8 mouse cellular contexts compared by ENCODE assay signal in the genomic region with DNA sequence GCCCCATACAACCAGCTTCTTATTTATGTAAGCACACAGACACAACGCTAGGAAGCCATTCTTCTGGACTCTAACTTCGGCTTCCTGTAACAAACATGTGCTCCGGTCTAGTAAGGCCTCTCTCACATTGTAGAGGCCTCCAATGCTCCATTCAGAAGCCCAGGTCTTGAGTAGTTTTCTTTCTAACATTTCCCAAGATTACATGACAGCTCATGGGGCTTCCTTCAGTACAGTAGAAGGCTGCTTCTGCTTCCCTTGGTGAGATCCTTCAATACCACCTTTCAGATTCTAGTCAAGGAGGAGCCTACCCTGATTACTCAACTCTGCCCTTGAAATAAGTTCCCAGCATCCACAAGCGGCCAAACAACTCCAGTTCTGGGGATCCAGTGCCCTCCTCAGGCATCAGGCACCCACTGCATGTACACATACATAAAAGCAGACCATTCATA. TPM values are rescaled to one million over a fixed set of nuclear protein-coding genes. Genes with fewer than 3 reads are reported as not detected.
DNase-seq lines count a peak whose midpoint lies in the region; ATAC-seq and TF ChIP-seq lines count a peak whose summit lies in the region.

No protein-coding gene starts in this region.

- peak overlapping the region; percentile 12 for H3K4me2 ChIP-seq in CH12.LX (ENCODE audit: insufficient read depth, low read depth, poor library complexity, severe bottlenecking)
- peak overlapping the region; percentile 98 for H3K4me2 ChIP-seq in forebrain, embryonic 13.5 days
- H3K4me2 ChIP-seq in liver, embryonic 15.5 days: peak overlapping the region; percentile 95

- no peak for TF ChIP-seq EP300 in CH12.LX (IDR thresholded peaks at IDR 0.05; ENCODE audit: low read length)

- peak overlapping the region; percentile 99 for H3K9ac ChIP-seq in CH12.LX (ENCODE audit: insufficient read depth, low read depth)
- peak overlapping the region; percentile 96 for H3K9ac ChIP-seq in forebrain, embryonic 13.5 days
- H3K9ac ChIP-seq in liver, embryonic 15.5 days: peak overlapping the region; percentile 96

- H3K27ac ChIP-seq in CH12.LX (ENCODE audit: insufficient read depth, low read depth): peak overlapping the region; percentile 26; the same call in 1 of the 2 replicates
- peak overlapping the region; percentile 92 for H3K27ac ChIP-seq in forebrain, embryonic 13.5 days
- peak overlapping the region; percentile 96 for H3K27ac ChIP-seq in liver, embryonic 15.5 days (replicated peaks)

- H3K36me3 ChIP-seq in CH12.LX (replicated peaks in 1 of 2; ENCODE audit: control insufficient read depth in 1 of 2, insufficient read depth in 1 of 2, low read length in 1 of 2): peaks cover 0 to 26% of the 10 kb centered on the region in 2 experiments
- H3K36me3 ChIP-seq in forebrain, embryonic 13.5 days (ENCODE audit: poor library complexity, severe bottlenecking): peaks cover 5% of the 10 kb centered on the region; the same call in 1 of the 2 replicates
- peaks cover 20% of the 10 kb centered on the region for H3K36me3 ChIP-seq in liver, embryonic 15.5 days (replicated peaks)

- H3K9me3 ChIP-seq in CH12.LX (replicated peaks; ENCODE audit: low read length): no peaks in the 10 kb centered on the region
- no peaks in the 10 kb centered on the region for H3K9me3 ChIP-seq in forebrain, embryonic 13.5 days (replicated peaks)
- no peaks in the 10 kb centered on the region for H3K9me3 ChIP-seq in liver, embryonic 15.5 days (replicated peaks)

- H3K79me2 ChIP-seq in CH12.LX (replicated peaks; ENCODE audit: control insufficient read depth, extremely low read depth, insufficient read depth, poor library complexity, severe bottlenecking): peaks cover 92% of the 10 kb centered on the region

- 24% methylated on average over 4 of the region's 4 CpGs for WGBS in forebrain, embryonic 13.5 days
- WGBS in liver, embryonic 15.5 days (ENCODE audit: insufficient replicate concordance): 28% methylated on average over 4 of the region's 4 CpGs

- no peak for TF ChIP-seq POLR2A in CH12.LX (IDR thresholded peaks at IDR 0.05; ENCODE audit: low read depth, low read length)

- dilution Hi-C loops in CH12.LX (cut with MboI; ENCODE audit: extremely low pct_ligation_motif_present, extremely low pct_unique_long_range_greater_than_20kb, low sequenced_read_pairs): no loop called here

- TF ChIP-seq RAD21 in CH12.LX (IDR thresholded peaks at IDR 0.05; ENCODE audit: low read depth, low read length): peak; percentile 34

- DNase-seq in heart, adult 11 months: peak; percentile 70
- DNase-seq in heart, adult 9 months (ENCODE audit: low spot score in 2 of 2): no peak
- no peak for DNase-seq in CH12.LX (ENCODE audit: extremely low read depth)
- DNase-seq in urinary bladder, postnatal 25 days (ENCODE audit: low spot score): no peak
- no peak for DNase-seq in kidney, postnatal 10 days

- in situ Hi-C loops in CH12.LX (cut with MboI; ENCODE audit: low pct_ligation_motif_present, low pct_unique_long_range_greater_than_20kb, low sequenced_read_pairs): loop anchor here (25.0 kb wide), 1 partner anchor 660 kb away; a partner anchor contains a TSS

- no peaks in the 10 kb centered on the region for H3K27me3 ChIP-seq in CH12.LX (replicated peaks)
- H3K27me3 ChIP-seq in forebrain, embryonic 13.5 days: no peaks in the 10 kb centered on the region
- H3K27me3 ChIP-seq in liver, embryonic 15.5 days: no peaks in the 10 kb centered on the region

- TF ChIP-seq CTCF in CH12.LX (conservative IDR thresholded peaks at IDR 0.05 in 1 of 2, IDR thresholded peaks at IDR 0.05 in 1 of 2; ENCODE audit: low read depth in 2 of 2, low read length in 2 of 2): peak in 1 of 2 experiments; percentile 52; a peak in 2 of 4 replicates

- ATAC-seq in forebrain, embryonic 13.5 days: no peak; the same call in 1 of the 2 replicates
- no peak for ATAC-seq in liver, embryonic 15.5 days (ENCODE audit: insufficient read depth)
- ATAC-seq in megakaryocyte-erythroid progenitor cell, adult 5-6 weeks (replicated peaks; ENCODE audit: low FRiP score, low TSS enrichment, poor library complexity, severe bottlenecking): no peak

- H3K4me1 ChIP-seq in CH12.LX (ENCODE audit: control insufficient read depth in 1 of 2, insufficient read depth in 2 of 2): peaks cover 20 to 72% of the 10 kb centered on the region in 2 experiments
- peaks cover 36% of the 10 kb centered on the region for H3K4me1 ChIP-seq in forebrain, embryonic 13.5 days
- H3K4me1 ChIP-seq in liver, embryonic 15.5 days (replicated peaks): peaks cover 83% of the 10 kb centered on the region

- peak overlapping the region; percentile 63 to 92 (median 79) for H3K4me3 ChIP-seq in CH12.LX (replicated peaks in 1 of 3; ENCODE audit: low read depth in 2 of 3, low read length in 2 of 3, poor library complexity in 1 of 3)
- peak overlapping the region; percentile 91 for H3K4me3 ChIP-seq in forebrain, embryonic 13.5 days
- peak overlapping the region; percentile 89 for H3K4me3 ChIP-seq in liver, embryonic 15.5 days (replicated peaks)

TF ChIP-seq in CH12.LX, 34 proteins besides CTCF, POLR2A, EP300 and RAD21:
- TF ChIP-seq MYC (IDR thresholded peaks at IDR 0.05; ENCODE audit: low read depth, low read length): peak; percentile 81; the same call in 1 of the 2 replicates
- TF ChIP-seq UBTF (IDR thresholded peaks at IDR 0.05; ENCODE audit: low read depth, low read length): no peak
- no peak for TF ChIP-seq ZMIZ1 (IDR thresholded peaks at IDR 0.05; ENCODE audit: low read depth, low read length)
- peak; percentile 60 for TF ChIP-seq MAX (IDR thresholded peaks at IDR 0.05; ENCODE audit: low read length)
- TF ChIP-seq POLR2AphosphoS2 (IDR thresholded peaks at IDR 0.05; ENCODE audit: low read depth, low read length): no peak

RNA-seq across cellular contexts. Expression of a gene that starts 7.1 kb away (rescaled TPM):
- total RNA-seq in CH12.LX (2012; rRNA removed) (24.9 and 30.0 TPM in 2 replicates), CH12.LX (2014; rRNA removed) (15.5 and 16.4 TPM in 2 replicates)
- 25.0 and 25.8 TPM in 2 replicates for polyA plus RNA-seq in CH12.LX (2012; ENCODE audit: insufficient read length, low read depth)
- 33.4 and 35.7 TPM in 2 replicates for polyA plus RNA-seq in forebrain, embryonic 13.5 days (2015; fragmentation: Nextera tagmentation; extraction: Ambion mirVana)
- polyA plus RNA-seq in liver, embryonic 15.5 days (2015; fragmentation: Nextera tagmentation; extraction: Ambion mirVana): 11.7 and 13.1 TPM in 2 replicates
- total RNA-seq in megakaryocyte-erythroid progenitor cell, adult 5-6 weeks (2014; fragmentation: Nextera tagmentation): 52.3 and 60.6 TPM in 2 replicates
- 43.0 and 54.0 TPM in 2 replicates for total RNA-seq in megakaryocyte-erythroid progenitor cell, adult 5-6 weeks (2017)

RNA-seq across cellular contexts. Expression of a gene that starts 7.2 kb away (rescaled TPM):
- total RNA-seq in CH12.LX (2012; rRNA removed) (15.6 and 21.7 TPM in 2 replicates), CH12.LX (2014; rRNA removed) (32.1 and 32.5 TPM in 2 replicates)
- polyA plus RNA-seq in CH12.LX (2012; ENCODE audit: insufficient read length, low read depth): 44.1 and 45.4 TPM in 2 replicates
- 55.3 and 56.3 TPM in 2 replicates for polyA plus RNA-seq in forebrain, embryonic 13.5 days (2015; fragmentation: Nextera tagmentation; extraction: Ambion mirVana)
- 117 TPM in 2 replicates for polyA plus RNA-seq in liver, embryonic 15.5 days (2015; fragmentation: Nextera tagmentation; extraction: Ambion mirVana)
- total RNA-seq in megakaryocyte-erythroid progenitor cell, adult 5-6 weeks (2014; fragmentation: Nextera tagmentation): 88.4 and 102 TPM in 2 replicates
- total RNA-seq in megakaryocyte-erythroid progenitor cell, adult 5-6 weeks (2017): 124 and 144 TPM in 2 replicates

RNA-seq across cellular contexts. Expression of a gene that starts 22.3 kb away (rescaled TPM):
- total RNA-seq in CH12.LX (2012; rRNA removed) (13.4 and 16.2 TPM in 2 replicates), CH12.LX (2014; rRNA removed) (6.5 and 7.2 TPM in 2 replicates)
- polyA plus RNA-seq in CH12.LX (2012; ENCODE audit: insufficient read length, low read depth): 23.7 and 26.0 TPM in 2 replicates
- 0.18 and 0.58 TPM in 2 replicates for polyA plus RNA-seq in forebrain, embryonic 13.5 days (2015; fragmentation: Nextera tagmentation; extraction: Ambion mirVana)
- 8.1 and 10.0 TPM in 2 replicates for polyA plus RNA-seq in liver, embryonic 15.5 days (2015; fragmentation: Nextera tagmentation; extraction: Ambion mirVana)
- 15.2 and 16.4 TPM in 2 replicates for total RNA-seq in megakaryocyte-erythroid progenitor cell, adult 5-6 weeks (2014; fragmentation: Nextera tagmentation)
- total RNA-seq in megakaryocyte-erythroid progenitor cell, adult 5-6 weeks (2017): 2.8 and 5.0 TPM in 2 replicates

Comparison
In these comparisons a context has a peak if more than half of its experiments do, and no peak if none do; other contexts are left out.
1. H3K27ac ChIP-seq: peak in every context shown above with its lines; median percentile 96 in liver, embryonic 15.5 days; 92 in forebrain, embryonic 13.5 days; 26 in CH12.LX.
2. H3K4me2 ChIP-seq: peak in every context shown above with its lines; median percentile 98 in forebrain, embryonic 13.5 days; 95 in liver, embryonic 15.5 days; 12 in CH12.LX.